Mouse (Mus musculus) stomach, embryonic 16.5 days (tissue): ENCODE results near the gene Auts2. TPM values are rescaled to one million over a fixed set of nuclear protein-coding genes. Genes with fewer than 3 reads are reported as not detected.

Experiments
- ATAC-seq: fragments of 200-750 bp; cut with Nextera tagmentation; 2 replicates; pipeline ENCODE4 v1.8.0; 2017; ENCODE audit warnings: moderate number of reproducible peaks, moderate TSS enrichment; ENCODE audit not compliant: insufficient read depth, low FRiP score
- H3K27ac ChIP-seq: fragments of 300-500 bp; sonication (generic); 2 replicates; pipeline ENCODE4 v1.5.1; 2014; ENCODE audit warnings: low read length
- H3K27me3 ChIP-seq: fragments of 300-500 bp; sonication (generic); 2 replicates; pipeline ENCODE4 v1.6.1; 2014; ENCODE audit warnings: low read length, control low read depth, mixed read lengths; ENCODE audit not compliant: control insufficient read depth, insufficient read depth
- H3K36me3 ChIP-seq: fragments of 300-500 bp; sonication (generic); 2 replicates; pipeline ENCODE4 v1.6.1; 2014; ENCODE audit warnings: low read length; ENCODE audit not compliant: control insufficient read depth, insufficient read depth
- H3K4me1 ChIP-seq: fragments of 300-500 bp; sonication (generic); 2 replicates; pipeline ENCODE4 v1.6.1; 2014; ENCODE audit warnings: low read length, control low read depth, mixed read lengths; ENCODE audit not compliant: control insufficient read depth, insufficient read depth
- H3K4me2 ChIP-seq: fragments of 300-500 bp; sonication (generic); 2 replicates; pipeline ENCODE4 v1.6.1; 2014; ENCODE audit warnings: low read depth, low read length, mixed read lengths
- H3K4me3 ChIP-seq: fragments of 300-500 bp; sonication (generic); replicated peaks from 2 replicates; pipeline ENCODE4 v1.5.1; 2014; ENCODE audit warnings: mild to moderate bottlenecking, low read length
- H3K9ac ChIP-seq: fragments of 300-500 bp; sonication (generic); 2 replicates; pipeline ENCODE4 v1.6.1; 2014; ENCODE audit warnings: low read length
- H3K9me3 ChIP-seq: fragments of 300-500 bp; sonication (generic); replicated peaks from 2 replicates; pipeline ENCODE4 v1.6.1; 2016; ENCODE audit warnings: low read length, control low read depth; ENCODE audit not compliant: control insufficient read depth
- WGBS: fragments of 180-500 bp; shearing (Covaris S2); extraction: QIAGEN DNeasy Blood & Tissue Kit; methylation state at CpG from one replicate; pipeline ENCODE4 v1.1.7; 2014; 5-methylcytosine and 5-hydroxymethylcytosine counted together
- polyA plus RNA-seq: library from polyadenylated mRNA; unstranded; fragments of >200 nt; fragmentation: Nextera tagmentation; extraction: Ambion mirVana; gene quantifications from 2 replicates; pipeline ENCODE4 v1.2.1, GENCODE M21; 2015

Gene Auts2
- polyA plus RNA-seq, 1 experiment from 2014 or later, result 20.1 TPM

GRCm38 (mm10) chr5:132472184-132472829 lies 70.8 kb downstream of the Auts2 start:
- H3K9me3 ChIP-seq, result no peaks in the 10 kb centered on the region
- H3K27ac ChIP-seq, result no peak overlapping the region
- peaks cover 3% of the 10 kb centered on the region for H3K4me1 ChIP-seq
- H3K9ac ChIP-seq, result no peak overlapping the region
- H3K4me2 ChIP-seq, result no peak overlapping the region
- no peaks in the 10 kb centered on the region for H3K36me3 ChIP-seq
- ATAC-seq, result no peak
- 86% methylated on average over 5 of the region's 5 CpGs for WGBS
- H3K27me3 ChIP-seq, result no peaks in the 10 kb centered on the region
- H3K4me3 ChIP-seq, result no peak overlapping the region

DNA sequence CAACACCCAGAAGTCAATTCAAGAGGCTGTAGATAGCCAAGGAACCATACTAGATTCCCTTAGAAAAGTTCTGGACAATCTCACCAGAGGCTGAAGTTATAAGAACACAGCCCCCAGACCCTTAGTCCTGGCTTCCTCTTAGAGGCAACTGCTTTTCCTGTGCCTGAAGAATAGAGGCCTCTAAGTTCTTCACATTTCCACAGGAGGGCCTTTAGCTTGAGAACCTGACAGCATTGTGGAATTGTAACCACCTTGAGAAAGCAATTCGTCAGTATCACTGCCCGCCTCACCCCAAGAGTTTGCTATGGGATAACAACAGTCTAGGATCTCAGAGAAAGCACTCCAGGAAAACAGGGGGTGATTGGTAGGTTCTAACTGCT lies 75.8 kb downstream of the Auts2 start:
- H3K27ac ChIP-seq, result no peak overlapping the region
- no peak overlapping the region for H3K4me2 ChIP-seq
- 72% methylated on average over 2 of the region's 2 CpGs for WGBS
- no peaks in the 10 kb centered on the region for H3K27me3 ChIP-seq
- H3K4me3 ChIP-seq, result no peak overlapping the region
- no peaks in the 10 kb centered on the region for H3K36me3 ChIP-seq
- no peak for ATAC-seq
- H3K4me1 ChIP-seq, result peaks cover 4% of the 10 kb centered on the region; the same call in 1 of the 2 replicates
- H3K9ac ChIP-seq, result no peak overlapping the region
- H3K9me3 ChIP-seq, result no peaks in the 10 kb centered on the region

GRCm38 (mm10) chr5:132466427-132467363 lies 76.4 kb downstream of the Auts2 start:
- Histone ChIP-seq H3K4me2 (no peak overlapping the region), H3K9ac (no peak overlapping the region), H3K4me3 (no peak overlapping the region), H3K4me1 (peaks cover 4% of the 10 kb centered on the region; the same call in 1 of the 2 replicates), H3K27ac (no peak overlapping the region), H3K9me3 (no peaks in the 10 kb centered on the region), H3K36me3 (no peaks in the 10 kb centered on the region), H3K27me3 (no peaks in the 10 kb centered on the region)
- no peak for ATAC-seq
- WGBS, result 53% methylated on average over 16 of the region's 16 CpGs

DNA sequence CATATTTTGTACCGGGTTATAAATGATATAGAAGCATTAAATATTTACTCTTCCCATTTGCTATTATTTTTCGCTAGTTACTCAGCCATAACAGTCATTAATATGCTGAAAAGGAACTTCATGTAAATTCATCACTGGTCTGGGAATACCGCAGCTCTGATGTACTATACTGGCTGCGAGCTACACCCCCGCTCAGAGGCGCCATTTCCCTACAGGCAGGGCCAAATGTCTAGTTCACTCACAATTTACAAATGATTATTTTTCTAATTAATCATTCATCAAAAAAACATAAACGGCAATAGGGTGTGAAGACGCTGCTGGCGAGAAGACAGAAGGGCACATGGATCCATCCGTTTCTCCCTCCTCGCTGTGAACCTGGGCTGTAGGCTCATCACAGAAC lies 80.6 kb downstream of the Auts2 start:
- 71% methylated on average over 11 of the region's 11 CpGs for WGBS

GRCm38 (mm10) chr5:132458498-132458897 lies 84.6 kb downstream of the Auts2 start:
- Histone ChIP-seq H3K27ac (no peak overlapping the region), H3K36me3 (no peaks in the 10 kb centered on the region), H3K27me3 (no peaks in the 10 kb centered on the region), H3K4me1 (no peaks in the 10 kb centered on the region), H3K4me3 (no peak overlapping the region), H3K9me3 (no peaks in the 10 kb centered on the region), H3K4me2 (no peak overlapping the region), H3K9ac (no peak overlapping the region)
- no peak for ATAC-seq
- WGBS, result 75% methylated on average over 7 of the region's 7 CpGs

More for the DNA sequence above, 80.6 kb downstream of the Auts2 start:
- Histone ChIP-seq H3K27ac (no peak overlapping the region), H3K4me1 (peaks cover 4% of the 10 kb centered on the region; the same call in 1 of the 2 replicates), H3K36me3 (no peaks in the 10 kb centered on the region), H3K27me3 (no peaks in the 10 kb centered on the region), H3K4me2 (no peak overlapping the region), H3K4me3 (no peak overlapping the region), H3K9ac (no peak overlapping the region), H3K9me3 (no peaks in the 10 kb centered on the region)
- ATAC-seq, result no peak

- H3K27me3 ChIP-seq, result no peaks in the 10 kb centered on the region
- H3K4me2 ChIP-seq, result no peak overlapping the region
- 0 out of 2 replicates have a peak, but pooled peaks cover 5% of the 10 kb centered on the region for H3K4me1 ChIP-seq
- H3K36me3 ChIP-seq, result no peaks in the 10 kb centered on the region
- H3K9ac ChIP-seq, result no peak overlapping the region
- no peak overlapping the region for H3K4me3 ChIP-seq
- WGBS, result 84% methylated on average over 2 of the region's 2 CpGs
- no peak overlapping the region for H3K27ac ChIP-seq
- H3K9me3 ChIP-seq, result no peaks in the 10 kb centered on the region
- ATAC-seq, result no peak
Measured at GRCm38 (mm10) chr5:132452381-132452780, 90.8 kb downstream of the Auts2 start.

GRCm38 (mm10) chr5:132450071-132450470 lies 93.1 kb downstream of the Auts2 start:
- no peaks in the 10 kb centered on the region for H3K9me3 ChIP-seq
- no peak overlapping the region for H3K27ac ChIP-seq
- no peaks in the 10 kb centered on the region for H3K27me3 ChIP-seq
- no peaks in the 10 kb centered on the region for H3K36me3 ChIP-seq
- H3K4me1 ChIP-seq, result 0 out of 2 replicates have a peak, but pooled peaks cover 5% of the 10 kb centered on the region
- H3K4me2 ChIP-seq, result no peak overlapping the region
- H3K4me3 ChIP-seq, result no peak overlapping the region
- no peak overlapping the region for H3K9ac ChIP-seq
- 91% methylated on average over 3 of the region's 3 CpGs for WGBS
- ATAC-seq, result no peak

GRCm38 (mm10) chr5:132448401-132449066 lies 94.6 kb downstream of the Auts2 start:
- Histone ChIP-seq H3K27me3 (no peaks in the 10 kb centered on the region), H3K9me3 (no peaks in the 10 kb centered on the region), H3K4me1 (0 out of 2 replicates have a peak, but pooled peaks cover 5% of the 10 kb centered on the region), H3K27ac (no peak overlapping the region), H3K9ac (no peak overlapping the region), H3K4me3 (no peak overlapping the region), H3K36me3 (no peaks in the 10 kb centered on the region), H3K4me2 (no peak overlapping the region)
- no peak for ATAC-seq
- 55% methylated on average over 6 of the region's 6 CpGs for WGBS
